Mouse (Mus musculus) C2C12 (cell line): ENCODE measurements around the gene Lasp1. TPM values are rescaled to one million over a fixed set of nuclear protein-coding genes. Genes with fewer than 3 reads are reported as not detected.

Source experiments
- H3K27me3 ChIP-seq: one replicate; pipeline ENCODE4 v1.6.1; 2011; ENCODE audit not compliant: control insufficient read depth, insufficient read depth, insufficient read length
- H3K36me3 ChIP-seq: one replicate; pipeline ENCODE4 v1.6.1; 2011; ENCODE audit not compliant: control insufficient read depth, insufficient read depth
- H3K4me3 ChIP-seq: one replicate; pipeline ENCODE4 v1.5.1; 2011; ENCODE audit warnings: mild to moderate bottlenecking, control low read depth; ENCODE audit not compliant: poor library complexity, insufficient read depth, severe bottlenecking
- H3K79me2 ChIP-seq: one replicate; pipeline ENCODE4 v1.6.1; 2011; ENCODE audit not compliant: control insufficient read depth, insufficient read depth
- H3K79me3 ChIP-seq: one replicate; pipeline ENCODE4 v1.6.1; 2011; ENCODE audit warnings: low read depth, control low read depth
- H3ac ChIP-seq: one replicate; pipeline ENCODE3; 2011; ENCODE audit warnings: low read depth; ENCODE audit not compliant: control insufficient read depth, insufficient read length
- CEBPB ChIP-seq: IDR thresholded peaks from one replicate; pipeline ENCODE4 v1.6.1; 2011; ENCODE audit warnings: low read depth, mild to moderate bottlenecking, control low read depth, moderate library complexity
- CTCF ChIP-seq: IDR thresholded peaks from one replicate; pipeline ENCODE4 v1.5.1; 2011; ENCODE audit not compliant: control insufficient read depth, insufficient read depth, insufficient read length
- FOSL1 ChIP-seq: IDR thresholded peaks from one replicate; pipeline ENCODE4 v1.8.0; 2011; ENCODE audit warnings: mild to moderate bottlenecking, low read length; ENCODE audit not compliant: poor library complexity, insufficient read depth, severe bottlenecking
- MAX ChIP-seq: IDR thresholded peaks from one replicate; pipeline ENCODE4 v1.6.1; 2011; ENCODE audit warnings: mild to moderate bottlenecking, control low read depth
- MYOD1 ChIP-seq: IDR thresholded peaks from one replicate; pipeline ENCODE4 v1.6.1; 2011; ENCODE audit warnings: low read depth; ENCODE audit not compliant: control insufficient read depth, insufficient read length
- MYOG ChIP-seq: IDR thresholded peaks from one replicate; pipeline ENCODE4 v1.6.1; 2011; ENCODE audit not compliant: control insufficient read depth, insufficient read length; ENCODE audit errors: extremely low read depth
- USF1 ChIP-seq: IDR thresholded peaks from one replicate; pipeline ENCODE4 v1.6.1; 2011; ENCODE audit warnings: low read depth, mild to moderate bottlenecking, control low read depth, moderate library complexity
- polyA plus RNA-seq: library from polyadenylated mRNA; unstranded; fragments of >200 nt; fragmentation: generic; extraction: Trizol; gene quantifications from one replicate; pipeline ENCODE4 v1.2.1, GENCODE M21; 2012; ENCODE audit warnings: missing spikeins

The Lasp1 gene
- polyA plus RNA-seq, 1 experiment, result 219 TPM

GRCm38 (mm10) chr11:97816916-97817315 lies 18.1 kb downstream of the Lasp1 start:
- Histone ChIP-seq H3K27me3 (no peaks in the 10 kb centered on the region), H3ac (no peak overlapping the region), H3K79me2 (peaks cover 100% of the 10 kb centered on the region), H3K36me3 (peaks cover 99% of the 10 kb centered on the region), H3K79me3 (peaks cover 90% of the 10 kb centered on the region), H3K4me3 (no peak overlapping the region)
- TF ChIP-seq MAX (no peak), MYOD1 (no peak), CTCF (no peak), USF1 (no peak), MYOG (no peak), CEBPB (no peak), FOSL1 (no peak)

GRCm38 (mm10) chr11:97817379-97817778 lies 18.6 kb downstream of the Lasp1 start:
- H3K79me3 ChIP-seq, result peaks cover 92% of the 10 kb centered on the region
- H3K79me2 ChIP-seq, result peaks cover 100% of the 10 kb centered on the region
- TF ChIP-seq MAX, result no peak
- no peak for TF ChIP-seq MYOG
- TF ChIP-seq FOSL1, result no peak
- no peak for TF ChIP-seq CEBPB
- no peak for TF ChIP-seq CTCF
- no peak for TF ChIP-seq USF1
- TF ChIP-seq MYOD1, result no peak
- H3K27me3 ChIP-seq, result no peaks in the 10 kb centered on the region
- peaks cover 99% of the 10 kb centered on the region for H3K36me3 ChIP-seq
- H3K4me3 ChIP-seq, result no peak overlapping the region
- no peak overlapping the region for H3ac ChIP-seq

- no peaks in the 10 kb centered on the region for H3K27me3 ChIP-seq
- no peak overlapping the region for H3K4me3 ChIP-seq
- H3K79me2 ChIP-seq, result peaks cover 100% of the 10 kb centered on the region
- H3K36me3 ChIP-seq, result peaks cover 99% of the 10 kb centered on the region
- H3K79me3 ChIP-seq, result peaks cover 92% of the 10 kb centered on the region
- no peak for TF ChIP-seq USF1
- no peak for TF ChIP-seq MAX
- no peak for TF ChIP-seq MYOD1
- no peak for TF ChIP-seq CTCF
- no peak for TF ChIP-seq FOSL1
- no peak for TF ChIP-seq CEBPB
- TF ChIP-seq MYOG, result no peak
- H3ac ChIP-seq, result no peak overlapping the region
These were observed 19.2 kb downstream of the Lasp1 start for GRCm38 (mm10) chr11:97818003-97818402.

GRCm38 (mm10) chr11:97818571-97818970 lies 19.8 kb downstream of the Lasp1 start:
- Histone ChIP-seq H3K79me3 (peaks cover 91% of the 10 kb centered on the region), H3ac (no peak overlapping the region), H3K79me2 (peaks cover 100% of the 10 kb centered on the region), H3K36me3 (peaks cover 98% of the 10 kb centered on the region), H3K4me3 (no peak overlapping the region), H3K27me3 (no peaks in the 10 kb centered on the region)
- TF ChIP-seq CEBPB (no peak), CTCF (no peak), MYOD1 (no peak), FOSL1 (no peak), MYOG (no peak), MAX (no peak), USF1 (no peak)

- Histone ChIP-seq H3K4me3 (no peak overlapping the region), H3K79me2 (peaks cover 100% of the 10 kb centered on the region), H3K36me3 (peaks cover 98% of the 10 kb centered on the region), H3K27me3 (no peaks in the 10 kb centered on the region), H3ac (no peak overlapping the region), H3K79me3 (peaks cover 89% of the 10 kb centered on the region)
- no peak for TF ChIP-seq MAX
- no peak for TF ChIP-seq FOSL1
These were observed 20.3 kb downstream of the Lasp1 start for GRCm38 (mm10) chr11:97819102-97819501.

GRCm38 (mm10) chr11:97819923-97820322 lies 21.1 kb downstream of the Lasp1 start:
- H3K4me3 ChIP-seq, result no peak overlapping the region
- H3K79me3 ChIP-seq, result peaks cover 88% of the 10 kb centered on the region
- no peak overlapping the region for H3ac ChIP-seq
- peaks cover 100% of the 10 kb centered on the region for H3K79me2 ChIP-seq
- H3K27me3 ChIP-seq, result no peaks in the 10 kb centered on the region
- TF ChIP-seq CTCF, result no peak
- TF ChIP-seq CEBPB, result no peak
- TF ChIP-seq USF1, result no peak
- TF ChIP-seq MAX, result no peak
- TF ChIP-seq FOSL1, result no peak
- TF ChIP-seq MYOD1, result no peak
- no peak for TF ChIP-seq MYOG
- H3K36me3 ChIP-seq, result peaks cover 98% of the 10 kb centered on the region
